Mouse (Mus musculus): ENCODE results near the gene Alg6.
A peak's percentile ranks its signal among the peaks of the same experiment; 100 is the strongest.

Alg6 gene

DNA sequence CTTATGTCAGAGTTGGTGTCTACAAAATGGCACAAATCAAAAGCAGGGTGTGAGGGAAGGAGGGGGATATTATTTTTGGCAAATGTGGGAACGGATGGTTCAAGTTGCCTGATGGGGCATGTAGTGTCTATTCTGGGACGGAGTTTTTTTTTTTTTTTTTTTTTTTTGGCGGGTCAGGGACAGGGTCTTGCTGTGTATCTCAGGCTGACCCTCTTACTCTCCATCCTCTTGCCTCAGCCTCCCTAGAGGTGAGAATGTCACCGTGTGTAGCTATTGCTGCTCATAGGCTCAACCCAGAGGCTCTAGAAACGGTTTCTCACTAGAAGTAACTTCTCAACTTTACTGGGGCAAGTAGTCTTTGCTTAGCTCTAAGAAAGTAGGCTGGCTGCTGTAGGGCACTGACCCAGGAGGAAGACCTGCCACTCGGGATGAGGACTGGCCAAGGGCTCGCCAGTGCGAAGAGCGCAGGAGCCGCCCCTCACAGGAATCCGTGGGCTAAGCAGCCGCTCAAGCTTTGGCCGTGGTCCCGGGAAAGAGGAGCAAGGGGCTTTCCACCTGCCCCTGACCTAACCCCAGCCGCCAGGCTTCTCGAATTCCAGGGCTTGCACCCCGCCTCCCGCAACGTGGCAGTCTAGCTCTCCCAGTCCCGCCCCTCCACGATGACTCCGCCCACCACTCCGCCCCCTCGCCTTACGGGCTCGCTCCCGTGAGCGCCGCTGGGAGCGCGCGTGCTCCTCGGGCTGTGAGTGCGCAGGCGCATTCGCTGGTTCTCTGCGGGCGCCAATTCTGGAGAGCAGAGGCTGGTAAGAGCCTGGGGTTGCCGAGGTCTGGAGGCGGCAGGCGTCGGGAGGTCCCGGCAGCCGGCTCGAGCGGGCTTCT, at the start of gene Alg6:
Gene Alg6, plus strand, starts transcription at position 761 of the 879 bp plus-strand sequence.
- peak; percentile 98 to 99 for DNase-seq

DNA sequence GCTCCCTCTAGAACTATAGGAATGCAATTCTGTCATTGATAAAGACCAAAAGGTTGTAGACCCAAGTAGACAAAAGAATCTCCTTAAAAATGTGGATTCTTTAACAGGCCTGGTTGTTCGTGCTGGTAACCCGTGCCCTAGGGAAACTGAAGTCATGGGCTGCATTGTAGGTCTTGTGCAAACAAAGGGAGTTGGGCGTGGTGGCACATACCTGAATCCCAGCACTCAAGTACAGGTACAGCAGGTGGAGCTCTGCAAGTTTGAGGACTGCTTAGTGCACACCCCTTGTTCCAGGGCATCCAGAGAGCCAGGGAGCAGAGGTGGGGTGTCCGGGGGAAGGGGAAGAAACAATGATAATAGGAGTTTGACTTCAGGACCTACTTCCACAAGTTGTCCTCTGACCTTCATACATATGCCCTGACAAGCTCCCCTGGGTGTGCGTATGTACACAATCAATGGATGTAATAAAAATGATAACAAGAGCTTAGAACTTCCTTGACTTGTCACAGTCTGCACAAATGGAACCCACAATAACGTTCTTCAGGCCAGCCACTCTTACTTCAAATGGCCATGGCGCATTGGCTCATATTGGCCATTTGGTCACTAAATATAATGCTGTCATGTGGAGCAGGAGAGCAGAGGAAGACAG, 45.1 kb upstream of the Alg6 start:
- DNase-seq, result no peak

DNA sequence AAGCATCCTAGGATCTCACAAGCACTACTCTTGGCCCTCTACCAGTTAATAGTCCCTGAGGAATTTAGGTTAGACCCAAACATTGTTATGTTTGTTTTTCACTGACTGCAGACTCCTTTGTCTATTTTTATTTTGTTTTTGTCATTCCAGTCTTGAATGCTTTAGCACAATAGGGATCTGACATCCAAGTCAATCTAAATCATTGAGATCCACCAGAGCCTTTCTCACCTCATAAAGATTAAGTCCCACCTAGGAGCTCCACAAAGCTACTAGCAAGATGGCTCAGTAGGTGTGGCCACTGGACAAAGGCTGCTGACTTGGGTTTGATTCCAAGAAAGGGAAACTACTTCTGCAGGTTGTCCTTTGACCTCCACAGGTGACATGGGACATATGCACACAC, 40.3 kb upstream of the Alg6 start:
- DNase-seq, result no peak

DNA sequence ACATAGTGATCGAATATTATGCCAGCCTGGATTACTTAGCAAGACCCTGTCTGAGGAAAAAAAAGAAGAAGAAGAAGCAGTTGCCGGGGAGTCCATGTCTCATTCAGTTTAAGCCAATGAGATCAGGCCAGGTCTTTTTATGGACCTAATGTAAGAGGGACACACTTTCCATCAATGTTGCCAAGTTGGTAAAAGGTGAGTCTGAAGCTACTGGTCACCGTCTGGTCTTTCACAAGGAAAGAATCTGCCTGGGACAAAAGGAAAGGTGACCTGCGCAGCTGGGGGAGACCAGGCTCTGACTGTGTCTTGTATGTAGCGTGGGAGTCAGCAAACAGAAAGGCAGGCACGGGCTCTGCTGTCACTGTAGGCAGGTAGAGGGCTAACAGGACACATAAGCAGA, 31.5 kb upstream of the Alg6 start:
- DNase-seq, result no peak

DNA sequence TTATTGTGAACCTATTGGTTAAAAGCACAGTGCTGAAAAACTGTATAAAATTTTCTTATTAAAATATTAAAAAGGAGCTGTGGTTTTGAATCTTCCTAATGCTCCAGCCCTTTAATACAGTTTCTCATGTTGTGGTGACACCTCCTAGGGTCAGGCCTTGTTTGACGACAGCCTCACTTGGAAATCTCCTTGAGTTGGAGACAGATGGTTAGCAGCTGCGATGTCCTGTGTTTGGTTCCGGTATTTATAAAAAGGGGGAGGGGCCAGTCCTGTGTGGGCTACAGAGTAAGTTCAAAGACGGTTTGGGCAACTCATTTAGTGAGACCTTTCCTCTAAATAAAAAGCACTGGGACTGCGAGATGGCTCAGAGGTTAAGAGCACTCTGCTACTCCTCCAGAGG, 29.2 kb upstream of the Alg6 start:
- DNase-seq, result no peak

DNA sequence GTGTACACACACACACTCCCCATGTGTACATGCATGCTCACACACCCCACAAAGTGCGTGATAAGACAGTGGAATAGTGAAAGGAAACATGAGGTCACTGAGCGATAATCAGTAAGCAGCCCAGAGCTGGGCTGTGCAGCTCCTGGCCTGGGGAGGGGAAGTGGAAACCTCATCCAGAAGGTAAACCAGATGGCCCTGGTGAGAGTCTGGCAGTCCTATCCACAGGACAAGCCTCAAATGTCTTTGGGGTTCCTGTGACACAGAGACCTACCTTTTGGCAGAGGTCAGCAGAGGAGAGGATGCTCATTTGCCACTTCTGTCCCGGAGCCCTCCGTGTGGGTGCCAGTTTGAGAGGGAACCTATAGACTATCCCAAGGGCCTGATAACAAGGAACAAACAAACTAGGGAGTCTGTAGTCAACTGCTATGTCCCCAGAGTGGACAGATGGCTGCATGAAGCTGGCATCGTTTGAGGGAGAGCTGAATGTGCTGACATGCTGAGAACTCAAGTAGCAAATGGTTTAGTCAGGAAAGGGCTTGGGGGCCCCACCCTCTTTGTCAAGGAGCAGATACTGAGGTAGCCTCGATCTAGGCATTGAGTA, 2.8 kb upstream of the Alg6 start:
- DNase-seq, result no peak

DNA sequence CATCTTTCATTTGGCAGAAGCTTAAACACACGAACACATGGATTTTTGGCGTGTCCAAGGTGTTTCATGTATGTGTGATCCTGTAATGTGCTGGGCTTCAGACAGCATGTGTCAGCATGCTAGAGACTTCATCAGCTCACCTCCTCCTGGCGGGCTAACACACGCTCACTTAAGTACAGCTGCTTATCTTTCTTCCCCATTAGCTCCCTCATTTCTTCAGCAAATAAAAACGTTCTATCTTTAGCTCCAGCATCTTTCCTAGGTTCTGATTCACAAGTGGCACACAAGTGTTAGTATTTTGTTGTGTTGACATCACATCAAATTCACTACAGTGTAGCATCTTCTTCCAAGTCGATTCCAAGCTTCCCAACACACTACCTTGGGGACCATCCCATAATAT, 1.5 kb upstream of the Alg6 start:
- no peak for DNase-seq

DNA sequence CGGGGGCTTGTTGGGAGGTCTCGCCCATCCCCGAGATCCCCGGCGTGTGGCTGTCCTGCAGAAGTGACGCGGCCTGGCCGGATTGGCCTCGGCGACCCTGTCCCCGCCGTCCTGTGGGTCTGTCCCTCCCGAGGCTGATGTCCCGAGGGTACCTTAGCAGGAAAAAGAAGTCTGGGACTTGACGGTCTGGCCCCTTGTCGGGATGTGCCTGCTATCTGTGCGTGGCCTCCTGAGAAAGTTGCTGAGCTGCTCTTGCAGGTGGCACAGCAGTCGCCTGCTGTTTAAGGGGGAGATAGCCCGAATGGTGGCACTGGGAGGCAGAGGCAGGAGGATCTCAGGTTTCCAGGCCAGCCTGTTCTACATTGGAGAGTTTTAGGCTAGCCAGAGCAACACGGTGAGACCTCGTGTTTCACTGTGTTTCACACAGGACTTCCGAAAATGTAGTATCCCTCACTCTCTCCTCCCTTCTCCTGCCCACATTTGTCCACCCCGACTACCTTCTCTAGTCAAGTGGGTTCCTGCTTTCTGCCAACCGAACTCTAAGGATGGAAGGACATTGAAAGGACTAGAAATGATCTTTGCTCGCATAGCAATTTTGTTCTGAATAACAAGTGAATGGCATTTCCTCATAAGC, 436 bp downstream of the Alg6 start:
- DNase-seq, result no peak

DNA sequence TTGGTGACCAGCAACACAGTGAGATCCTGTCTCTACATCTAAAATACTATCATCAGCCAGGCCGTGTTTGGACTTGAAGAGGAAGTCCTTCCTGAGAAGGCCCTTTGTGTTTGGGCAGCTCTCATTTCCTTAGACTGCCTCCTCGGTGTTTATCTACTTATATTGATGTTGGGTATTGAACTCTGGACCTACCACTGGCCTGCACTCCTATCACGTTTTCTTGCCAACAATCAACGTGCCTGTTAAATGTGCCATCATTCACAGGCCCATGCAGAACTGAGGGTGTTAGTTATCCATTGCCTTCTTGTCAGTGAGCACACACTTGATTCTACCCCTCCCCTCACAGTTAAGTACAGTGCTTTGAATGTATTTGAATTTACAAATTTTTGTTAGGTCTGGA, 2.4 kb downstream of the Alg6 start:
- DNase-seq, result no peak

DNA sequence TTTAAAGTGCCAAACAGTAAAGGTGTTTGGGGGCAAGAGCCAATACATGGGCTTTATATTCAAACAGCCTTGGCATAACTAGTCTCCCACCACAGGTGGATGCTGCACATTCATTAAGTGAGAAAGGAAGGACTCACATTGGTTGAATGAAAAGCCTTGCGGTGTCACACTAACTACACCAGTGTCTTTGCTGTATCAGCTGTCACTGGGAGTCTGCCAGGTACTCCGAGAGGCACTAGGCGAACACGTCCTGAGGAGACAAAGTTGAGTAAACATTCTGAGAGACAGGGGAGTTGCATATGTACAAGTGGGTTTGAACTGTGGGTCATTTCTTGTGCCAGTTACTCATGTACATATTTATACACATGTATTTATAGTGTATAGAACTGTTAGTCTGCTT, 8.9 kb downstream of the Alg6 start:
- no peak for DNase-seq

DNA sequence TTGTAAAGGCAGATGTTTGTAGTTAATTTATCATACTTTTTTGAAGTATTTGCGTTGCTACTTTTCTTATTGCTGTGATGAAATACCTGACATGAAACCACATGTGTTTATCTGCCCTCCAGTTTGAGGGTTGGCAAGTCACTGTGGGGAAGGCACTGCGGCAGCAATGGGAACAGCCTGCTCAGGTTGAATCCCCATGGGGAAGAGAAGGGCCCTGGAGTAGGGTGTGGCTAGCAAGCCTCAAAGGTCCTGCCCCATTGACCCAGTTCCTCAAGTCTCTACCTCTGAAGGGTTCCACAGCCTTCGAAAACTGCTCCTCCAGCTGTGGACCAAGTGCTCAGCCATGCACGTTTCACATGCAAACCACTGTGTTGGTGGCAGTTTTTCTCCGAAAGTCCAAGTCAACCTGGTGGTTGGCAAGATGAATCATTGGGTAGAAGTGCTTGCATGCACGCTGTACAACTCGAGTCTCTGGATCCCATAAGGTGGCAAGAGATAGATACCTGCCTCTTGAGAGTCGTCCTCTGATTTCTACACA, 10.5 kb downstream of the Alg6 start:
- no peak for DNase-seq

DNA sequence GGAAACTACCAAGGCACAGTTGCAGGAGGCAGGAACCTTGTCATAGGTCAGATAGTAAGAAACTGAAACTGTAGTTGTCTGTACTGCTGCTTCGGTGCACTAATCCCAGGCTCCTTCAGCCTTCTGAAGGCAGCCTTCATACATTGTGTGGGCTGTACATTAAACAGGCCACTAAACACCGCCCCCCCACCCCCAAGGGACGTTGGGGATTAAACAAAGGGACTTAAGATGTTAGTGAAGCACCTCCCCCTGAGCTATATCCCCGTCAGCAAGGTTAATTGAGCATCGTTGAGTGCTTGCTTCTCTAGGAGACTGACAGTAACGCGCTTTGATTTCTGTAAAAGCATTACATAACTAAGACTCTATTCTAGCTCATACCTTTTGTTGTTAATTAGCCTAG, 24.4 kb downstream of the Alg6 start:
- no peak for DNase-seq

DNA sequence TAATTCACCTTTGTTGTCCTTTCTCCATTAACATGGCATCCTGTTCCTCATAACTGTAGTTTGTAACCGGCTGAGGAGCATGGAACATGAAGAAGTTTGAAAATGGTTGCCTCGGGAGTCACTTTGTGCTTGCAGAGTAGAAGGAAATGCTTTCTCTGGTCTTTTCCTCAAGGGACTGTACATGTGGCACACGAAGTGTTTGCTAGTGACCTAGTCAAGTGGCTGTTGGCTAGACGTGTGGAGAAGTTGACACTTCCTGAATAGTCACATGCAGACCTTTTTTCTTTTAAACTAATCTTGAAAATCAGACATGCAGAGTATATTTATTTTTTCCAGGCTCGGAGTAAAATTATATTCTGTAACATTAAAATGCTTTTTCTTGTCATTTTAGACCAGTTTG, 37.0 kb downstream of the Alg6 start:
- DNase-seq, result no peak

DNA sequence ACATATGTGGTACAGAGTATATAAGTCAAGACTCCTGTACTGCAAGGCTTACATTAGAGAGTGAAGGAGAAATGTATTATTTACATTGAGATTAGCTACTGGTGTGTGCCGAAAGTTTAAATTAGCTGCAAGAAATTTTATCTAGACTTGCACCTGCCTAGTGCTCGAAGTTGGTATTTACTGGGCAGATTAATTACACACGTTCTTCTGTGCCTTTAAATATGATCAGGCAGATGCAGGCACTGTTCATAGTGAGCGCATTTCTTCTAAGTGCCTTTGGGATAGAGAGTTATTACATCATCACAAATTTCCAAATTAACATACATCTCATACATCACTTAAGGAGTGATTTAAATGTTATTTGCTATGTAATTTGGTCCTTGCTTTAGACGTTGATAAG, 50.8 kb downstream of the Alg6 start:
- no peak for DNase-seq

DNA sequence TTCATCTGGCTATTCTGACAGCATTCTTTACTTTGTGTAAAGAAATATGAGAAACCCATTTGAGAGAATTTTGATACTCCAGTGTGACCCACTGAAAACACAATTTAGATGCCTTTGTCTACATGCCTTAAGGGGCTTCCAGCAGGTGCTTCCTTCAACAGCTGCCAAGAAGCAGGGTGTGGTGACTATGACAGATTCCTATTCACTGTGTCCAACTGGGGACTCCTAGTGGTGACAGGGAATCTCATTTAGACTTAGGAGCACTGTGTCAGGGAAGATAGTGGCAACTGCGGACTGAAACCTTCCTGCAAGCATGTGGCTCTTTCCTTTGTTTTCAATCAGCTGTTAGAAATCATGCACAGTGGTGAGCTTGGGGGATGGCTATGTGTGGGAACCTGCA, 51.3 kb downstream of the Alg6 start:
- DNase-seq, result peak; percentile 17 to 33

DNA sequence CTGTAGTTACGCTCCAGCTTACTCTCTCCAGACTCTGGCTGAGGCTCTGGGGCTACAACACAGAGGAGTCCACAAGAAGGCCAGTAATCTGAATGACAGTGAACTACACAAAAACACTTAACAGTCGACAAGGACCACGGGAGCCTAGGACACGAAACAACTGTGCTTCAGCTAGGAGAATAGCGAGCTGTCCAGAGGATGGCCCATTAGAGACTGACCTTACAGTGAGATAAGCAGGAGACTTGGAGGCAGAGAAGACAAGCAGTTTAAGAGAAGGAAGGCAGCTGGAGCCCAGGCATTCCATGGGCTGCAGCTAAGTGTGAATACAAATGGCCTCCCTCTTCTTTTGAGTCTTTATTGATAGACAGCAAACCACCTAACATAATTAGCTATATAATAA, 55.1 kb downstream of the Alg6 start:
- DNase-seq, result peak; percentile 63 to 69

DNA sequence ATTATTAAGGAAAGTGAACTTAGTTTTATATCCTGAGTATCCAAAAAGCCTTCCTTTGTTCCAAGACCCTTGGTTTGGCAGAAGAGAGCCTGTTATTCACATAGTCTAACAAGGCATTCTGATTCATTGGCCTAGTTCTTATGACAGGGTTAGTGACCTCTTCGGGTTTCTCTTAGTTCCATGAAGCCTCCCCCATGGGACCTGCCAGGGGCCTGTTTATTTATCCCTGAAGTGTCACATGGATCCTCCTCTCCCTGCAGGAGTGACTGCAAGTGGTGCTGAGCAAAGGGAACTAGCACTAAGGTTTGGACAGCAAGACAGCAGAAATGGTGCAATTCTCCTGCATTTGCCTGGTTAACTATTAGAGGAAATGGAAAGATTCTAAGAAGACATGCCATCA, 57.6 kb downstream of the Alg6 start:
- peak; percentile 22 to 54 for DNase-seq

DNA sequence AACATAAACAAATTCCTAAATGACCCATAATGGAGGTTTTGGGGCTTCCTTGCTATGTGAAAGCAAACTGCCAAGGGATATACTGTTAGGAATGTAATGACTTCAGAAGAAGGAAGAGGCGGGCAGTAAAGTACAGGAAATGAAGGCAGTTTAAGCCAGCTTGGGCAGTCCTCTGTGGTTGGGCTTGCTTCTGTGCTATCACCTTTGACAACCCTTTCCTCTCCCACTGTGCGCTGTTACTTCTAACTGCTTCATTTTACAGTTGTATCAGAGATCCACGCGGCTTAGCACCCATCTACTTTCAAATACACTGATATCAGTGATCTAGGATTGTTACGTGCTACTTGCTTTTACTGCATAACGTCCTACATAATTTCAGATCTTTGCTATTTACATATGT, 76.9 kb downstream of the Alg6 start:
- DNase-seq, result no peak
